Mouse (Mus musculus): ENCODE measurements around the gene St6galnac5.

DNA sequence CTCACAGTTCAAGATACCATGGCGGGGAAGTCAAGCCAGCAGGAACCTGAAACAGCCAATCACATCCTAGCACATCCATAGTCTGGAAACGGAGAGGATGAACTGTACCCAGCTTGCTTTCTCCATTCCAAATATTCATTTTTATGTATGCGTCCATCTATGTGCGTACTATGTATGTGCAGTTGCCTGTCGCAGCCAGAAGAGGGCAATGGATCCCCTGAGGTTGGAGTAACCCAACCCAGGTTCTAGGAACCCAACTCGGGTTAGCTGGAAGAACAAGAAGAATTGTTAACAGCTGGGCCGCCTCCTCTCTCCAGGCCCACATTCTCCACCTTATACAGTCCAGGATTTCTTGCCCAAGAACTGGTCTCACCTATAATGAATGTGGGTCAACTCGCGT, 31.1 kb downstream of the St6galnac5 start:
- peak; percentile 15 for TF ChIP-seq CTCF (IDR thresholded peaks at IDR 0.05; ENCODE audit: low read depth, low read length)
- no peak for TF ChIP-seq EP300 (IDR thresholded peaks at IDR 0.05; ENCODE audit: insufficient read depth, low read depth, low read length)

Measured in ES-Bruce4 (cell line).